Mouse (Mus musculus): ENCODE results near the gene Tbp.

- no peak for TF ChIP-seq CTCF (IDR thresholded peaks at IDR 0.05)
- TF ChIP-seq POLR2A (IDR thresholded peaks at IDR 0.05; ENCODE audit: insufficient read depth, low read depth, low read length) = no peak
- TF ChIP-seq EP300 (IDR thresholded peaks at IDR 0.05; ENCODE audit: insufficient read depth, low read depth, low read length) = no peak
Measured at GRCm38 (mm10) chr17:15535943-15536342, 36.3 kb downstream of the Tbp start.

All from heart, adult 2 months (tissue).